Mouse (Mus musculus) stomach, postnatal 0 days (tissue): Measurements from ENCODE around the gene Hist1h2be. TPM values are rescaled to one million over a fixed set of nuclear protein-coding genes. Genes with fewer than 3 reads are reported as not detected.
"Not testable (repeated sequence)": the region's sequence is repeated elsewhere in the genome, so short reads cannot be mapped to it uniquely, and the experiment has no call there.

Experiments used
- ATAC-seq: fragments of 200-750 bp; cut with Nextera tagmentation; 2 replicates; pipeline ENCODE4 v1.8.0; 2017; ENCODE audit not compliant: low FRiP score, low TSS enrichment
- DNase-seq: peaks from one replicate; pipeline ENCODE4 v3.0.0-alpha.2; 2016; ENCODE audit warnings: low spot score
- H3K27ac ChIP-seq: fragments of 300-500 bp; sonication (generic); replicated peaks from 2 replicates; pipeline ENCODE4 v1.5.1; 2014; ENCODE audit warnings: mild to moderate bottlenecking, control low read depth
- H3K27me3 ChIP-seq: fragments of 300-500 bp; sonication (generic); 2 replicates; pipeline ENCODE4 v1.6.1; 2014; ENCODE audit warnings: low read length; ENCODE audit not compliant: control insufficient read depth, insufficient read depth
- H3K36me3 ChIP-seq: fragments of 300-500 bp; sonication (generic); 2 replicates; pipeline ENCODE4 v1.6.1; 2014; ENCODE audit warnings: low read length, mixed read lengths; ENCODE audit not compliant: control insufficient read depth, insufficient read depth
- H3K4me1 ChIP-seq: fragments of 300-500 bp; sonication (generic); replicated peaks from 2 replicates; pipeline ENCODE4 v1.6.1; 2014; ENCODE audit warnings: antibody characterized with exemption; ENCODE audit not compliant: control insufficient read depth, insufficient read depth
- H3K4me2 ChIP-seq: fragments of 300-500 bp; sonication (generic); replicated peaks from 2 replicates; pipeline ENCODE4 v1.6.1; 2014; ENCODE audit warnings: low read depth, mild to moderate bottlenecking, control low read depth, moderate library complexity
- H3K4me3 ChIP-seq: fragments of 300-500 bp; sonication (generic); 2 replicates; pipeline ENCODE4 v1.5.1; 2014; ENCODE audit warnings: low read depth, low read length, control low read depth
- H3K9ac ChIP-seq: fragments of 300-500 bp; sonication (generic); 2 replicates; pipeline ENCODE4 v1.6.1; 2014; ENCODE audit warnings: mild to moderate bottlenecking, low read length, control low read depth, mixed read lengths
- H3K9me3 ChIP-seq: fragments of 300-500 bp; sonication (generic); 2 replicates; pipeline ENCODE4 v1.6.1; 2016; ENCODE audit warnings: low read length; ENCODE audit not compliant: control insufficient read depth
- CTCF ChIP-seq: IDR thresholded peaks from 2 replicates; pipeline ENCODE4 v1.5.1; 2016; ENCODE audit warnings: antibody characterized with exemption, low read depth, mild to moderate bottlenecking, moderate library complexity
- EP300 ChIP-seq: optimal IDR thresholded peaks from 2 replicates; pipeline ENCODE3; 2016; ENCODE audit warnings: antibody characterized with exemption
- WGBS: fragments of 180-500 bp; shearing (Covaris S2); extraction: QIAGEN DNeasy Blood & Tissue Kit; methylation state at CpG from one replicate; pipeline ENCODE4 v1.1.7; 2014; 5-methylcytosine and 5-hydroxymethylcytosine counted together
- polyA plus RNA-seq: library from polyadenylated mRNA; unstranded; fragments of >200 nt; fragmentation: Nextera tagmentation; extraction: Ambion mirVana; gene quantifications from 2 replicates; pipeline ENCODE4 v1.2.1, GENCODE M21; 2015

The Hist1h2be gene
- polyA plus RNA-seq, 1 experiment from 2014 or later = 0.73 TPM

GRCm38 (mm10) chr13:23575271-23575851 is 45.6 kb downstream of the Hist1h2be start, which contains the start of gene Hist1h3d:
Hist1h3d (plus strand) TSS chr13:23575763.
- peak; percentile 51 for DNase-seq
- Histone ChIP-seq H3K4me1 (peaks cover 3% of the 10 kb centered on the region; the same call in 1 of the 2 replicates), H3K4me2 (peak within 1 kb of the TSS; percentile 55), H3K9ac (peak within 1 kb of the TSS; percentile 58), H3K9me3 (no peaks in the 10 kb centered on the region), H3K27ac (peak within 1 kb of the TSS; percentile 76), H3K36me3 (no peaks in the 10 kb centered on the region), H3K27me3 (no peaks in the 10 kb centered on the region), H3K4me3 (peak within 1 kb of the TSS; percentile 39)
- ATAC-seq = peak; percentile 72
- TF ChIP-seq CTCF = no peak
- TF ChIP-seq EP300 = no peak
- under 1% methylated on average over 18 of the region's 18 CpGs for WGBS

- Histone ChIP-seq H3K27ac (peak overlapping the region; percentile 69), H3K4me3 (peak overlapping the region; percentile 22; the same call in 1 of the 2 replicates), H3K4me2 (peak overlapping the region; percentile 47)
- peak; percentile 6 for ATAC-seq
- H3K9me3 ChIP-seq, H3K9ac ChIP-seq, DNase-seq, H3K27me3 ChIP-seq, H3K4me1 ChIP-seq, H3K36me3 ChIP-seq: not testable (repeated sequence)
- under 1% methylated on average over 5 of the region's 39 CpGs for WGBS
Measured at GRCm38 (mm10) chr13:23574546-23575170, 46.3 kb downstream of the Hist1h2be start.

- TF ChIP-seq EP300 = peak; percentile 95
- ATAC-seq = peak; percentile 92
- H3K9me3 ChIP-seq, H3K27me3 ChIP-seq, H3K4me1 ChIP-seq, H3K36me3 ChIP-seq: not testable (repeated sequence)
- WGBS = under 1% methylated on average over 21 of the region's 42 CpGs
- Histone ChIP-seq H3K27ac (peak within 1 kb of the TSS; percentile 83), H3K9ac (peak within 1 kb of the TSS; percentile 61), H3K4me2 (peak within 1 kb of the TSS; percentile 59), H3K4me3 (peak within 1 kb of the TSS; percentile 42)
- peak; percentile 88 for DNase-seq
Measured at GRCm38 (mm10) chr13:23573898-23574524, 46.9 kb downstream of the Hist1h2be start, which contains the start of the genes Hist1h2bf and Hist1h2ad. Hist1h2bf (minus strand) TSS chr13:23574196. Hist1h2ad (plus strand) TSS chr13:23574381.

- ATAC-seq, H3K36me3 ChIP-seq, H3K4me1 ChIP-seq, H3K27me3 ChIP-seq, DNase-seq, H3K9me3 ChIP-seq: not testable (repeated sequence)
- Histone ChIP-seq H3K4me3 (peak overlapping the region; percentile 42), H3K9ac (peak overlapping the region; percentile 61), H3K27ac (peak overlapping the region; percentile 83), H3K4me2 (peak overlapping the region; percentile 59)
- 5% methylated on average over 18 of the region's 20 CpGs for WGBS
Measured at GRCm38 (mm10) chr13:23573034-23573897, 47.7 kb downstream of the Hist1h2be start.

- no peaks in the 10 kb centered on the region for H3K27me3 ChIP-seq
- no peak for DNase-seq
- no peaks in the 10 kb centered on the region for H3K36me3 ChIP-seq
- H3K4me3 ChIP-seq = peak overlapping the region; percentile 42
- H3K9me3 ChIP-seq = no peaks in the 10 kb centered on the region
- peak overlapping the region; percentile 93 for H3K27ac ChIP-seq
- 20% methylated on average over 2 of the region's 2 CpGs for WGBS
- peak overlapping the region; percentile 32; the same call in 1 of the 2 replicates for H3K9ac ChIP-seq
- no peak for ATAC-seq
- H3K4me2 ChIP-seq = peak overlapping the region; percentile 59
- peaks cover 3% of the 10 kb centered on the region; the same call in 1 of the 2 replicates for H3K4me1 ChIP-seq
- TF ChIP-seq CTCF (no peak), EP300 (no peak)
Measured at GRCm38 (mm10) chr13:23572218-23573033, 48.5 kb downstream of the Hist1h2be start.

GRCm38 (mm10) chr13:23571504-23572217 is 49.3 kb downstream of the Hist1h2be start:
- ATAC-seq, DNase-seq, H3K36me3 ChIP-seq, H3K27me3 ChIP-seq, H3K9me3 ChIP-seq, H3K4me1 ChIP-seq: not testable (repeated sequence)
- H3K4me2 ChIP-seq = peak overlapping the region; percentile 59
- peak overlapping the region; percentile 93 for H3K27ac ChIP-seq
- WGBS = under 1% methylated on average over 9 of the region's 34 CpGs
- H3K4me3 ChIP-seq = peak overlapping the region; percentile 42
- peak overlapping the region; percentile 61 for H3K9ac ChIP-seq
